Mouse (Mus musculus): ENCODE measurements around the gene Wnt10b.

DNA sequence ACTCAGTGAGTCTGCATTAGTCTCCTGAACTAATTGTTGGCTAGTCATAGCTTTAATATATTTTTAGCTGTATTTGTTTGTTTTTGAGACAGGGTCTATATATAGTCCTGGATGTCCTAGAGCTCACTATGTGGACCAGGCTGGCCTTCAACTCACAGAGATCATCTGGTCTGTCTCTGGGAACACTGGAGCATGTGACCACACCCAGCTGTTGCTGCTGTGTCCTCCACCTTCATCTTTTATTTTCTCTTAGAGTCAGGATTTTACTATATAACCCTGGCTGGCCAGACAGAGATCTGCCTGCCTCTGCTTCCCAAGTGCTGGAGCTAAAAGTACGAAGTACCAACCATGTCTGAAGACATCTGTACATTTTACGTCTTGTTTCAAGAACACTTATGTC, 28.9 kb downstream of the Wnt10b start:
- no peak for TF ChIP-seq CTCF (IDR thresholded peaks at IDR 0.05; ENCODE audit: low read depth, low read length)
- TF ChIP-seq POLR2A (IDR thresholded peaks at IDR 0.05; ENCODE audit: borderline replicate concordance, low read depth, low read length): no peak
